Mouse (Mus musculus) thymus, adult 2 months (tissue): ENCODE measurements around the gene Epha2. TPM values are rescaled to one million over a fixed set of nuclear protein-coding genes. Genes with fewer than 3 reads are reported as not detected.

Experiments used
- DNase-seq: peaks from one replicate; pipeline ENCODE4 v3.0.0; 2021
- H3K27ac ChIP-seq: fragments of 200-500 bp; 2 replicates; pipeline ENCODE4 v1.5.1; 2012; ENCODE audit warnings: low read length, control low read depth; ENCODE audit not compliant: control insufficient read depth, insufficient read depth
- H3K27me3 ChIP-seq: fragments of 200-500 bp; 2 replicates; pipeline ENCODE4 v1.6.1; 2012; ENCODE audit warnings: mild to moderate bottlenecking, low read length, moderate library complexity, mixed read lengths; ENCODE audit not compliant: control insufficient read depth, insufficient read depth
- H3K36me3 ChIP-seq: fragments of 200-500 bp; 2 replicates; pipeline ENCODE4 v1.6.1; 2012; ENCODE audit warnings: mild to moderate bottlenecking, low read length, moderate library complexity; ENCODE audit not compliant: control insufficient read depth, insufficient read depth
- H3K4me1 ChIP-seq: fragments of 200-500 bp; replicated peaks from 2 replicates; pipeline ENCODE4 v1.6.1; 2012; ENCODE audit warnings: low read length; ENCODE audit not compliant: control insufficient read depth, insufficient read depth
- H3K4me3 ChIP-seq: fragments of 200-500 bp; 2 replicates; pipeline ENCODE4 v1.5.1; 2012; ENCODE audit warnings: mild to moderate bottlenecking, low read length, control low read depth, moderate library complexity; ENCODE audit not compliant: control insufficient read depth, insufficient read depth
- CTCF ChIP-seq: fragments of 200-500 bp; IDR thresholded peaks from 2 replicates; pipeline ENCODE4 v1.5.1; 2012; ENCODE audit warnings: mild to moderate bottlenecking, control low read depth, low read length, moderate library complexity, borderline replicate concordance; ENCODE audit not compliant: control insufficient read depth, poor library complexity, insufficient read depth; ENCODE audit errors: extremely low read depth
- POLR2A ChIP-seq: fragments of 200-500 bp; IDR thresholded peaks from 2 replicates; pipeline ENCODE4 v1.6.1; 2012; ENCODE audit warnings: mild to moderate bottlenecking, low read length, control low read depth, moderate library complexity; ENCODE audit not compliant: control insufficient read depth, poor library complexity, insufficient read depth; ENCODE audit errors: extremely low read depth
- WGBS: fragments of 180-500 bp; shearing (Covaris S2); methylation state at CpG from one replicate; pipeline ENCODE4 v1.1.7; 2018; 5-methylcytosine and 5-hydroxymethylcytosine counted together
- polyA plus RNA-seq: library from polyadenylated mRNA; depleted of rRNA; stranded (reverse); fragments of >200 nt; gene quantifications from 2 replicates; pipeline ENCODE4 v1.2.3, GENCODE M21; 2012

The Epha2 gene
- polyA plus RNA-seq, 1 experiment, result 3.9 TPM

GRCm38 (mm10) chr4:141343515-141343914, 42.5 kb downstream of the Epha2 start:
- no peaks in the 10 kb centered on the region for H3K27me3 ChIP-seq
- H3K27ac ChIP-seq, result no peak overlapping the region
- 88% methylated on average over 7 of the region's 7 CpGs for WGBS
- no peaks in the 10 kb centered on the region for H3K36me3 ChIP-seq
- no peak for DNase-seq
- H3K4me3 ChIP-seq, result no peak overlapping the region
- TF ChIP-seq CTCF (no peak), POLR2A (no peak)
- no peaks in the 10 kb centered on the region for H3K4me1 ChIP-seq

GRCm38 (mm10) chr4:141345219-141345618, 44.2 kb downstream of the Epha2 start:
- DNase-seq, result no peak
- H3K27ac ChIP-seq, result no peak overlapping the region
- WGBS, result 95% methylated on average over 12 of the region's 12 CpGs
- no peak for TF ChIP-seq POLR2A
- no peak for TF ChIP-seq CTCF
- no peaks in the 10 kb centered on the region for H3K4me1 ChIP-seq
- H3K27me3 ChIP-seq, result no peaks in the 10 kb centered on the region
- H3K4me3 ChIP-seq, result no peak overlapping the region
- H3K36me3 ChIP-seq, result no peaks in the 10 kb centered on the region

GRCm38 (mm10) chr4:141347365-141347797, 46.3 kb downstream of the Epha2 start:
- no peak for DNase-seq
- Histone ChIP-seq H3K4me1 (no peaks in the 10 kb centered on the region), H3K4me3 (no peak overlapping the region), H3K36me3 (no peaks in the 10 kb centered on the region), H3K27ac (no peak overlapping the region), H3K27me3 (no peaks in the 10 kb centered on the region)
- 62% methylated on average over 8 of the region's 8 CpGs for WGBS
- TF ChIP-seq CTCF (no peak), POLR2A (no peak)

GRCm38 (mm10) chr4:141348616-141349015, 47.6 kb downstream of the Epha2 start:
- TF ChIP-seq POLR2A, result no peak
- no peak for TF ChIP-seq CTCF
- Histone ChIP-seq H3K4me3 (no peak overlapping the region), H3K27me3 (no peaks in the 10 kb centered on the region), H3K4me1 (no peaks in the 10 kb centered on the region), H3K36me3 (no peaks in the 10 kb centered on the region), H3K27ac (no peak overlapping the region)
- DNase-seq, result no peak
- WGBS, result 89% methylated on average over 11 of the region's 11 CpGs

- WGBS, result 91% methylated on average over 12 of the region's 12 CpGs
Observed at GRCm38 (mm10) chr4:141350015-141350414, 49.0 kb downstream of the Epha2 start.

GRCm38 (mm10) chr4:141351972-141352371, 50.9 kb downstream of the Epha2 start:
- no peaks in the 10 kb centered on the region for H3K27me3 ChIP-seq

More at GRCm38 (mm10) chr4:141350015-141350414, 49.0 kb downstream of the Epha2 start:
- Histone ChIP-seq H3K27me3 (no peaks in the 10 kb centered on the region), H3K4me3 (no peak overlapping the region), H3K36me3 (no peaks in the 10 kb centered on the region), H3K4me1 (no peaks in the 10 kb centered on the region), H3K27ac (no peak overlapping the region)
- TF ChIP-seq POLR2A (no peak), CTCF (no peak)
- DNase-seq, result no peak

GRCm38 (mm10) chr4:141352986-141353385, 51.9 kb downstream of the Epha2 start:
- no peak for TF ChIP-seq CTCF
- TF ChIP-seq POLR2A, result no peak
- Histone ChIP-seq H3K27ac (no peak overlapping the region), H3K36me3 (no peaks in the 10 kb centered on the region), H3K4me1 (no peaks in the 10 kb centered on the region), H3K4me3 (no peak overlapping the region), H3K27me3 (no peaks in the 10 kb centered on the region)
- WGBS, result 89% methylated on average over 5 of the region's 5 CpGs
- no peak for DNase-seq

More at GRCm38 (mm10) chr4:141351972-141352371, 50.9 kb downstream of the Epha2 start:
- TF ChIP-seq POLR2A (no peak), CTCF (no peak)
- no peak for DNase-seq
- Histone ChIP-seq H3K36me3 (no peaks in the 10 kb centered on the region), H3K27ac (no peak overlapping the region), H3K4me3 (no peak overlapping the region), H3K4me1 (no peaks in the 10 kb centered on the region)
- WGBS, result 84% methylated on average over 7 of the region's 7 CpGs
